Mouse (Mus musculus) Patski (cell line): Measurements from ENCODE around the gene Pak1. TPM values are rescaled to one million over a fixed set of nuclear protein-coding genes. Genes with fewer than 3 reads are reported as not detected.

Source experiments
- ATAC-seq: fragments of 100-300 bp; one replicate; pipeline ENCODE4 v1.8.0; 2021
- CTCF ChIA-PET: fragments of 350-600 bp; sonication (Branson Sonifier 250); formaldehyde crosslinking; loops from one replicate; lab custom pipeline; 2022; ENCODE audit warnings: inconsistent platforms; lab: Charles Lee
- POLR2A ChIA-PET: fragments of 350-600 bp; sonication (Branson Sonifier 250); formaldehyde crosslinking; loops from one replicate; lab custom pipeline; 2022; ENCODE audit warnings: antibody characterized with exemption, inconsistent platforms; lab: Charles Lee
- DNase-seq: peaks from one replicate; pipeline ENCODE4 v3.0.0-alpha.2; 2011; ENCODE audit warnings: low read depth, low spot score
- H3K27me3 ChIP-seq: fragments of 371-371 bp; one replicate; pipeline ENCODE4 v1.5.1; 2021
- CTCF ChIP-seq: fragments of 100-300 bp; IDR thresholded peaks from one replicate; pipeline ENCODE4 v1.5.1; 2021
- in situ Hi-C: fragments of 300-500 bp; cut with MboI; formaldehyde crosslinking; loops from 3 replicates; pipeline ENCODE4 v1.11.1; 2018; ENCODE audit warnings: low pct_unique_long_range_greater_than_20kb, mixed read lengths
- polyA plus RNA-seq: library from polyadenylated mRNA; unstranded; gene quantifications from one replicate; pipeline ENCODE4 v1.2.3, GENCODE M21; 2021

Gene Pak1
- polyA plus RNA-seq, result 14.1 TPM

DNA sequence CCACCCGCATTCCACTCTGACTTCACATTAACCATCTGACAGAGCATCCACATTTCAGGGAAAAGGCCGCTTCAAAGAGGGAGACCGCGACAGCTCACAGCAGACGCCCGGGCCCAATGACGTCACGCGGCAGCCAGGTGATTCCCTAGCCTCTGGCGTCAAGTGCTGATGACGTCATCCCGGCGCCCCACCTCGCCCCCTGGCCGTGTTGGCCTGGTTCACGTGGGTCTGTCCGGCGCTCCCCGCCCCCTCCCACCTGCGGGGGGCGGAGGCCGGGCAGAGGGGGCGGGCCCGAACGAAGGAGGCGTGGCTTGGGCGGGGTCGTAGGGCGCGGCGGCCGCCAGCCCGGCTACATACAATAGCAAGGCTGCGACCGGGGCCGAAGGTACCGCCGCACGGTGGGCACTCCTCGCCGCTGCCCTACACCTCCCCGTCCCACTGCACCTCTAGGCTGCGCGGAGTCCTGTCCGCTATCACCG is at the start of gene Pak1:
TSS of gene Pak1 (plus strand) at position 352 of the 479 bp plus-strand sequence.
- DNase-seq, result no peak
- POLR2A ChIA-PET, result interaction anchor here (1.0 kb wide), 1 partner anchor 208 kb away, joined by 3 read pairs; no protein-coding TSS in a partner anchor
- CTCF ChIA-PET, result no interaction called here
- no peaks in the 10 kb centered on the region for H3K27me3 ChIP-seq
- TF ChIP-seq CTCF, result no peak
- in situ Hi-C loops, result no loop called here
- ATAC-seq, result peak; percentile 78

DNA sequence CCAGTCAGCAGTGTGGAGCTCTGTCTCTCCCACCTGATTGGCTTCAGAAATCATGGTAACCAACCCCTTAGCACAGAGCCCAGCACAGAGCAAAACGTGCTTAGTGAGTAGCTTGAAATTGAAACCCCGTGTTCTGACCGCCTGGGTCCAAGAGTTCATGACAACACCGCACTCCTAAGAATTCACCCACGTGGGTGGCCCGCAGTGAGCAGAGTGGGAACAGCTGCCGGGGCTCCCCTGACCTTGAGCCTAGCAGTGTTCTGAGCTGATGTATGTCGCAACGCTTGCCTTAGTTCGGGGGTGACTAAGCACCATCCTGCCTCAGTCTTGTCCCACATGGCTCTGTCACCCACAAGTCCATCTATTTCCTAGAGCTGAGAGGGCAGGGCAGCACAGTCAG is 47.4 kb upstream of the Pak1 start:
- POLR2A ChIA-PET, result no interaction called here
- ATAC-seq, result no peak
- no peak for DNase-seq
- in situ Hi-C loops, result loop anchor here (10.0 kb wide), 1 partner anchor 374 kb away; the partner anchor contains the start of gene Myo7a
- TF ChIP-seq CTCF, result no peak
- no peaks in the 10 kb centered on the region for H3K27me3 ChIP-seq
- CTCF ChIA-PET, result no interaction called here

DNA sequence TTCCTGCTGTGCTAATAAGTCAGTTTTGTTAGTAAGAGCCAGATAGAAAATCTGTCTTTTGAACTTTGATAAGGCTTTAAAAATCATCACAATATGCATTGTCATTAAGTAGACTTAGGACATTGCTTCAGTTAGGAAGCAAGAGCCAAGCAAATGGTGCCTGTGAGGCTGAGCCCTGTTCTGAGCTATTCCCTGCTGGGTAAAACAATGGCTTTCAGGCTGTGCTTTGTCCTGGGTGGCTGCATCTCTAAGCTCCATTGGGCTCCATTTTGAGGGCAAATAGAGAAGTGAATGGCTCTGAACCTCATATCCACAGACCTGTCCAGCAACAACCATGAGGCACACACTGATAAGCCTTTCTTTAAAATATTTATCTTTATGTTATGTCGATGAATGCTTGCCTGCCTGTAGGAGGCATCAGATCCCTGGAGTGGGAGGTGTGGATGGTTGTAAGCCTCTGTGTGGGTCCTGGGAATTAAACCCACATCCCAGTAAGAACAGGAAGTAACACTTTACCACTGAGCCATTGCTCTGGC is 46.5 kb upstream of the Pak1 start:
- ATAC-seq (no peak), DNase-seq (no peak)
- CTCF ChIA-PET, result no interaction called here
- H3K27me3 ChIP-seq, result no peaks in the 10 kb centered on the region
- POLR2A ChIA-PET, result no interaction called here
- no peak for TF ChIP-seq CTCF
- in situ Hi-C loops, result loop anchor here (10.0 kb wide), 1 partner anchor 373 kb away; the partner anchor contains the start of gene Myo7a

DNA sequence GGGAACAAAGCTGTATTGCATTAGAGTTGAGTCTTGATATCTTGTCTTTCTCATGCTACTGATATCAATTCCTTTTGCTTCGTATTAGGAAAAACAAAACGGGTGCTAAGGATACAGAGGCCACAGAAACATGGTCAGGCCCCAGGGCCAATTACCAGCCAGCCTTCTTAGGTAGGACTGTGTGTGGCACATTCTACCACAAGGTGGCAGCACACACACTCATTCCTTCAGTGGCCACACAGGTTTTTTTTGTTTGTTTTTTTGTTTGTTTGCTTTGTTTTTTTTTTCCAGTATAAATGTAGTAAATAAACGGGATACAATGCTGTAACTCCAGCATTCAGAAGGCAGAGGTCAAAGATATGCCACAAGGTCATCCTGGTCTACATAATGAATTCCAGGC is 43.0 kb upstream of the Pak1 start:
- ChIA-PET POLR2A (no interaction called here), CTCF (no interaction called here)
- TF ChIP-seq CTCF, result peak; percentile 85
- no peaks in the 10 kb centered on the region for H3K27me3 ChIP-seq
- ATAC-seq, result peak; percentile 41
- in situ Hi-C loops, result loop anchor here (10.0 kb wide), 1 partner anchor 370 kb away; the partner anchor contains the start of gene Myo7a
- no peak for DNase-seq

DNA sequence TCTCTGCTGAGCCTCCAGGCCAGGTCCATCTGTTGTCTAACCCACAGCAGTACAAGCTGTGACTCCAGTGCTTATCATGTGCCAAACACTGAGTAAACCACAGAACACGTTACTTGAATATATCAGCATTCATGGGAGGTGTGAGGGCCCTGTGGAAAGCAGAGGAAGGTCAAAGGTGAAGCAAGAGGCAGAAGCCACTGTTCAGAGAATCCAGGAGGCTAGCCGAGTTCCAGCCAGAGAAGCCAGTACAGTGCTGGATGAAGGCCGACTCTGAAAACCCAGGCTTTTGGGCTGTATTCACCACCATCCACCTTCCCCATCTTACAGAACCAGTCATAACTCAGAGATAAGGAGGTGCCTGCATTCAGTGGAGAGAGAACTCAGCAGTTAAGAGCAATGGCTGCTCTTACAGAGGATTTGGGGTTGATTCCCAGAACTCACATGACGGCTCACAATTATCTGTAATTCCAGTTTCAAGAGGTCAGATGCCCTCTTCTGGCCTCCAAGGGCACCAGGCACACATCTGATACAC is 41.1 kb upstream of the Pak1 start:
- CTCF ChIA-PET, result interaction anchor here (1.0 to 1.3 kb wide), 4 partner anchors 11 to 234 kb away, joined by 3 to 4 read pairs (median 3); no protein-coding TSS in a partner anchor
- DNase-seq (no peak), ATAC-seq (no peak)
- in situ Hi-C loops, result loop anchor here (10.0 kb wide), 1 partner anchor 368 kb away; the partner anchor contains the start of gene Myo7a
- TF ChIP-seq CTCF, result no peak
- POLR2A ChIA-PET, result no interaction called here
- H3K27me3 ChIP-seq, result no peaks in the 10 kb centered on the region

DNA sequence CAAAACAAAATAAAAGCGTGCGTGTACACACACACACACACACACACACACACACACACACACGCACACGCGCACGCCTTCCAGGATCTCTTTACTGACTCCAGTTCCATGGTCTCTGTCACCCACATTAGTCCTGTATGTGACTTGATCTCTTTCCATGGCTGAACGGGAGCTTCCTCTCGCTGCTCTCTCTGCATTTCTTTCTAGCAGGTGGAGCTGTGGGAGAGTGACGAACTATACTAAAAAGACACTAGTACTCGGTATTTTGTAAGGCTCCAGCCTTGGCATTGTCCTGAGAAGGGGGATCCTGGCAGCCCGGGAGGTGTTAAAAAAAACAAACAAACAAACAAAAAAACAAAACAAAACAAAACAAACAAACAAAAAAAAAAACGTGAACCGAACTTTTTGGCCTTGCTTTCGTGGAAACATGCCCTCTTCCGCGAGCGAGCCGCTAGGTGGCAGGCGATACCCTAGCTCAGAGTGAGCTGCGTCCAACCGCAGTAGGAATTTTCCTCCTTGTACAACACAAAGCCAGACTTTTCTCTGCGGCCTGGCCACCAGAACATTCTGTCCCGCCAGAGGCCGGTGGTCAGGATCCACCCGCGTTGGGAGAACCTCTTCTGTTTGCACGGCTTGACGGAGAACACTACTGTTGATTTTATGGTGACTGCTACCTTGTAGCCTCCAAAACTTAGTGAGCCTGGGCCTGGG is 40.4 kb upstream of the Pak1 start:
- POLR2A ChIA-PET, result interaction anchor here (1.3 kb wide), 1 partner anchor 371 kb away, joined by 3 read pairs; the partner anchor contains the start of gene Myo7a
- H3K27me3 ChIP-seq, result no peaks in the 10 kb centered on the region
- DNase-seq (no peak), ATAC-seq (peak; percentile 39)
- CTCF ChIA-PET, result interaction anchor here (0.8 to 1.8 kb wide), 8 partner anchors 20 to 239 kb away, joined by 3 to 6 read pairs (median 3); no protein-coding TSS in a partner anchor
- in situ Hi-C loops, result loop anchor here (10.0 kb wide), 1 partner anchor 367 kb away; the partner anchor contains the start of gene Myo7a
- TF ChIP-seq CTCF, result peak; percentile 94

DNA sequence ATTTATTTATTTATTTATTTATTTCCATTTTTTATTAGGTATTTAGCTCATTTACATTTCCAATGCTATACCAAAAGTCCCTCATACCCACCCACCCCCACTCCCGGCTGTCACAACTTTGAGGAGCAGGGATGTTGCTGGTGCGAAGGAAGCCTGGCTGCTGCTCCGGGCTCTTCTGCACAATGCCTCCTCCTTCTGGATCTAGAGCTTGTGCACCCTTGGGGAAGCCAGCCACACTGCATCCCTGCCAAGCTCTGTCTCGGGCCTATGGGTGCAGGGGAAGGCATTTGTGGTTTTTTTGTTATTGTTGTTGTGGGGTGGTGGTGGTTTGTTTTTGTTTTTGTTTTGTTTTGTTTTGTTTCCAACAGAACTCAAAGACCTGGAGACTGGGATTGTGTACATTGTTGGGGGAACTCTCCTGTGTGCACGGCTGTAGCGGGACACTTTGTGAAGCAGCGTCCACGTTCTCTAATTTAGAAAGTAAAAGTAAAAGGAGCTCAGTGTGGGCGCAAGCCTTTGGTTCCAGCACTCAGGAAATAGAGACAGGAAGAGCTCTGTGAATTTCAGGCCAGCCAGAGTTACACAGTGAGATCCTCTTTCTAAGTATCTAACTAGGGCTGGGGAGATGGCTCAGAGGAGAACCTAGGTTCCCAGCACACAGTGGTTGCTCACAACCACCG is 39.7 kb upstream of the Pak1 start:
- ChIA-PET CTCF (interaction anchor here (0.8 to 1.8 kb wide), 8 partner anchors 20 to 238 kb away, joined by 3 to 6 read pairs (median 3); no protein-coding TSS in a partner anchor), POLR2A (interaction anchor here (1.3 kb wide), 1 partner anchor 370 kb away, joined by 3 read pairs; the partner anchor contains the start of gene Myo7a)
- no peaks in the 10 kb centered on the region for H3K27me3 ChIP-seq
- DNase-seq (no peak), ATAC-seq (no peak)
- in situ Hi-C loops, result loop anchor here (10.0 kb wide), 1 partner anchor 366 kb away; the partner anchor contains the start of gene Myo7a
- no peak for TF ChIP-seq CTCF

DNA sequence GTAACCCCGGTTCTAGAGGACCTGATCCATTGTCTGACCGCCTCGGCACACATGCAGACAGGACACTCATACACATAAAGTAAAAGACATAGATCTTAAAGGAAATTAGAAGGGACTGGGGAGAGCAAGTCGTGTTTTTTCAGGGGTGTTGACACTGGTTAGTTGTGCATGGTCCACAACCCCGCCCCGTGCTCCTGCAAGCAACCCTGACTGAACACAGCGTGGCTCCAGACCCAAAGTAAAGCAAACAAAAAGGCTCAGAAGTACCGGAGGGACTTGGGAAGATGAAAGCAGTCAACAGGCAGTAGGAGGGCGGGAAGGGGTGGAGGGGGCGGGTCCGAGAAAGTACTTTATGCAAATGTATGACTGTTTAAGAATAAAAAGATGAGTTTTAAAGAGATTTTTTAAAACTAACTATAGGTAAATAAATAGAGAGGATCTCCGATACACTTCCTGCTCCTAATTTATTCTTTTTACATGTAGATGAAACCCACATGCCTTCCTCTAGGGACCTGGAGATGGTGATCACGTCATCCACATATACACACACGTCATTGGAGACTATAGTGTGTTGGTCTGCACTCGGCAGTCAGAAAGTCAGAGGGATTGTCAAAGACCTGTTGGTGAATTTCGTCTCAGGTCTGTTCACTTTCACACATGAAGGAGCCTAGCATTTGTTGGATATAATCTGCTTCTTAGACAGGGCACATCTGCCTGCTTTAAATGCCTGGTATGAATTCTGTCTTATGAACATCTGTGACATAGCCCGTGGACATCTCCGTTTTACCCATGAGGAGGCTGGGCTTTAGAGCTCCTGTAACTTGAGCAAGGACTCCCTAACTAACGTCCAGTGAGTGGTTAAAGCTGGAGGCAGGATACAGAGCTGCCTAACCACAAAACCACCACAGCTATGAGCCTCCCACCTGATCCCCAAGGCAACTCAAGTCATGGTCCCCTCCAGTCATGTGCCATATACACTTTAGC is 38.8 kb upstream of the Pak1 start:
- ChIA-PET CTCF (interaction anchor here (0.8 to 1.8 kb wide), 6 partner anchors 19 to 237 kb away, joined by 3 to 6 read pairs (median 3); no protein-coding TSS in a partner anchor), POLR2A (no interaction called here)
- no peak for TF ChIP-seq CTCF
- ATAC-seq (no peak), DNase-seq (no peak)
- in situ Hi-C loops, result loop anchor here (5.0 to 10.0 kb wide), 3 partner anchors 98 to 365 kb away; partner anchors contain the start of gene Myo7a
- H3K27me3 ChIP-seq, result no peaks in the 10 kb centered on the region
